Mouse (Mus musculus) liver, embryonic 15.5 days (tissue): ENCODE measurements around the gene Bri3. TPM values are rescaled to one million over a fixed set of nuclear protein-coding genes. Genes with fewer than 3 reads are reported as not detected.

ENCODE experiments used
- ATAC-seq: fragments of 200-750 bp; cut with Nextera tagmentation; 2 replicates; pipeline ENCODE4 v1.8.0; 2017; ENCODE audit warnings: moderate number of reproducible peaks, mild to moderate bottlenecking, moderate library complexity; ENCODE audit not compliant: insufficient read depth
- H3K27ac ChIP-seq: fragments of 300-500 bp; sonication (generic); replicated peaks from 2 replicates; pipeline ENCODE4 v1.5.1; 2015; ENCODE audit warnings: mild to moderate bottlenecking, inconsistent platforms
- H3K27me3 ChIP-seq: fragments of 300-500 bp; sonication (generic); 2 replicates; pipeline ENCODE4 v1.6.1; 2015; ENCODE audit warnings: mild to moderate bottlenecking, inconsistent platforms
- H3K36me3 ChIP-seq: fragments of 300-500 bp; sonication (generic); replicated peaks from 2 replicates; pipeline ENCODE4 v1.6.1; 2015; ENCODE audit warnings: moderate library complexity, mild to moderate bottlenecking, inconsistent platforms
- H3K4me1 ChIP-seq: fragments of 300-500 bp; sonication (generic); replicated peaks from 2 replicates; pipeline ENCODE4 v1.6.1; 2015; ENCODE audit warnings: inconsistent platforms
- H3K4me2 ChIP-seq: fragments of 300-500 bp; sonication (generic); 2 replicates; pipeline ENCODE4 v1.6.1; 2015; ENCODE audit warnings: moderate library complexity, mild to moderate bottlenecking, inconsistent platforms
- H3K4me3 ChIP-seq: fragments of 300-500 bp; sonication (generic); replicated peaks from 2 replicates; pipeline ENCODE4 v1.5.1; 2015; ENCODE audit warnings: mild to moderate bottlenecking, inconsistent platforms
- H3K9ac ChIP-seq: fragments of 300-500 bp; sonication (generic); 2 replicates; pipeline ENCODE4 v1.6.1; 2015; ENCODE audit warnings: moderate library complexity, mild to moderate bottlenecking, inconsistent platforms
- H3K9me3 ChIP-seq: fragments of 300-500 bp; sonication (generic); replicated peaks from 2 replicates; pipeline ENCODE4 v1.6.1; 2016; ENCODE audit warnings: inconsistent platforms
- WGBS: fragments of 180-500 bp; shearing (Covaris S2); methylation state at CpG from one replicate; pipeline ENCODE4 v1.1.7; 2015; ENCODE audit warnings: mixed read lengths; ENCODE audit not compliant: insufficient replicate concordance; 5-methylcytosine and 5-hydroxymethylcytosine counted together
- polyA plus RNA-seq: library from polyadenylated mRNA; unstranded; fragments of >200 nt; fragmentation: Nextera tagmentation; extraction: Ambion mirVana; gene quantifications from 2 replicates; pipeline ENCODE4 v1.2.1, GENCODE M21; 2015

The Bri3 gene
- polyA plus RNA-seq, 1 experiment from 2014 or later, result 20.3 TPM

DNA sequence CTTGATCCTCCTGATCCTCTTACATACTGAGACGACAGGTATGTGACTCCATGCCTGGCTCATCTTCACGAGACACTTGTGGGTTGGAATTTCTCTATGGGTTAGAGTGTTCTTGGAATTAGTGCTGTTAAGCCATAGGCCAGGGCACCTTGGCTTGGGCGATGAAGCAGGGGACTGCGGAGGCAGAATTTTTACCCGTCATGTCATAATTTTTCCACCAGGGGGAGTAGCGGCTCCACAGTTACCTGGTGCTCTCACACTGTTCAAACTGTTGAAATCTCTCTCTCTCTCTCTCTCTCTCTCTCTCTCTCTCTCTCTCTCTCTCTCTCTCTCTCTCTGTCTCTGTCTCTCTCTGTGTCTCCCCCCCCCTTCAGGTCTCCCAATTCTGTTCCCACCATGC, 143.6 kb downstream of the Bri3 start:
- H3K4me3 ChIP-seq, result no peak overlapping the region
- H3K4me2 ChIP-seq, result no peak overlapping the region
- no peaks in the 10 kb centered on the region for H3K27me3 ChIP-seq
- H3K4me1 ChIP-seq, result no peaks in the 10 kb centered on the region
- 11% methylated on average over 6 of the region's 6 CpGs for WGBS
- no peak for ATAC-seq
- H3K36me3 ChIP-seq, result no peaks in the 10 kb centered on the region
- H3K9me3 ChIP-seq, result no peaks in the 10 kb centered on the region
- no peak overlapping the region for H3K9ac ChIP-seq
- no peak overlapping the region for H3K27ac ChIP-seq

DNA sequence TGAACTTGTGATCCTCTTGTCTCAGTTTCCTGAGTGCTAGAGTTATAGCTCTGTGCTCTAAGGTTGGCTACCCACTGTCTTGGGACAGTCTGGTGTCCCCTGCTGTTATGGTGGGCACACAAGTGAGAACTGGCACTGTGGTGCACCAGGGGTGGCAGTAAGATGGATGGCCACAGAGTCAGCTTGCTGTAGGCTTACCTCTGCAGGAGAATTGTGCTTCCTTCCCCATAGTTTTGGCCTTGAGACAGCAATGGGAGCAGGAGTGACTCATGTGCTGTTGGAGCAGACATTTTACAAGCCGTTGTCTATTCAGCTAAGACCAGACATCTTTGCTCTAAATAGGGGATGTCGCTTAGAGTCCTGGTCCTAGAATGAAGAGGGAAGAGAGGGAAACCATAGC, 149.9 kb downstream of the Bri3 start:
- H3K9me3 ChIP-seq, result no peaks in the 10 kb centered on the region
- no peaks in the 10 kb centered on the region for H3K36me3 ChIP-seq
- no peak overlapping the region for H3K4me3 ChIP-seq
- no peaks in the 10 kb centered on the region for H3K4me1 ChIP-seq
- no peak for ATAC-seq
- H3K27ac ChIP-seq, result no peak overlapping the region
- 68% methylated on average over 2 of the region's 2 CpGs for WGBS
- H3K9ac ChIP-seq, result no peak overlapping the region
- H3K4me2 ChIP-seq, result no peak overlapping the region
- no peaks in the 10 kb centered on the region for H3K27me3 ChIP-seq

DNA sequence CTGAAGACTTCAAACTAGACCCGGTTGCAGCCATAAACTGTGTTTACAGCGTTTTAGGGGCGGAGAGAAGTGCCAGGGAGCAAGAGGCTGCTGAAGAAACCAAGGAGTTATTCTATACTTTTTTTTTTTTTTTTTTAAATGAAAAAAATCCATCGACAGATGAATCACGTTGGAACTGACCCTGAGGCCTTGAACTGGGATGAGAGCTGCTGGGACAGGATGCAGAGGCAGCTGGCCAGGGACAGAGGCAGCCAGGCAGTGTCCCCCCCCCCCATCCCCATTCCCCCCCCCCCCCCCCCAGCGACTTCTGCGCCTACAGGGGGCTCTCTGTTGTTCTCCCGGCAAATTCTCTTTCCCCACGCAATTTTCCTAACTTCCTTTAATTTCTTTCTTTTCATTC, 153.3 kb downstream of the Bri3 start:
- no peak overlapping the region for H3K4me2 ChIP-seq
- ATAC-seq, result no peak
- 22% methylated on average over 7 of the region's 9 CpGs for WGBS

GRCm38 (mm10) chr5:144400821-144401220, 156.6 kb downstream of the Bri3 start:
- Histone ChIP-seq H3K9ac (no peak overlapping the region), H3K27ac (no peak overlapping the region), H3K4me3 (no peak overlapping the region), H3K27me3 (no peaks in the 10 kb centered on the region), H3K4me2 (no peak overlapping the region), H3K36me3 (no peaks in the 10 kb centered on the region), H3K9me3 (no peaks in the 10 kb centered on the region), H3K4me1 (no peaks in the 10 kb centered on the region)
- ATAC-seq, result no peak
- 62% methylated on average over 5 of the region's 5 CpGs for WGBS

More for the DNA sequence above, 153.3 kb downstream of the Bri3 start:
- Histone ChIP-seq H3K27ac (no peak overlapping the region), H3K27me3 (no peaks in the 10 kb centered on the region), H3K4me1 (no peaks in the 10 kb centered on the region), H3K4me3 (no peak overlapping the region), H3K9ac (no peak overlapping the region), H3K36me3 (no peaks in the 10 kb centered on the region), H3K9me3 (no peaks in the 10 kb centered on the region)

DNA sequence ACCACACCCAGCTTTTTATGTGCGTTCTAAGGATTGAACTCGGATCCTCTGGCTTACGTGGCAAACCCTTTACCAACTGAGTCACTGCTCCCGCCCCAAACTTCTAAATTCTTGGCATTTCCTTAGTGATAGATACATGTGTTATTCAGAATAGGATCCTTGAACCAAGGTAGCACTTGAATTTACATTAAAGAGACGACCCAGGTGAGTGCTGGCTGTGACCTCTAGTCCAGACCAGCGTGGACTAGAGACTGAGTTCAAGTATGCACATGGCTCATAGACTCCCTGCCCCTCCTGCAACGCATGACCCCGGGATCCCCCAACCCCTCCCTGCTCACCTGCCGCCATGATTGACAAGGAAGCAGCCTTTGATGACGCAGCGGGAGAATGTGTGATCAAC, 162.0 kb downstream of the Bri3 start:
- no peak for ATAC-seq
- 75% methylated on average over 11 of the region's 11 CpGs for WGBS
- Histone ChIP-seq H3K27me3 (no peaks in the 10 kb centered on the region), H3K4me2 (no peak overlapping the region), H3K9ac (no peak overlapping the region), H3K4me3 (no peak overlapping the region), H3K36me3 (no peaks in the 10 kb centered on the region), H3K27ac (no peak overlapping the region), H3K4me1 (no peaks in the 10 kb centered on the region), H3K9me3 (no peaks in the 10 kb centered on the region)

- H3K4me3 ChIP-seq, result no peak overlapping the region
- no peak overlapping the region for H3K4me2 ChIP-seq
- no peaks in the 10 kb centered on the region for H3K36me3 ChIP-seq
- H3K4me1 ChIP-seq, result no peaks in the 10 kb centered on the region
- H3K27me3 ChIP-seq, result no peaks in the 10 kb centered on the region
- ATAC-seq, result no peak
- no peak overlapping the region for H3K27ac ChIP-seq
- WGBS, result 78% methylated on average over 10 of the region's 10 CpGs
- no peak overlapping the region for H3K9ac ChIP-seq
- H3K9me3 ChIP-seq, result no peaks in the 10 kb centered on the region
Observed at GRCm38 (mm10) chr5:144410666-144411065, 166.4 kb downstream of the Bri3 start.

GRCm38 (mm10) chr5:144411702-144412101, 167.5 kb downstream of the Bri3 start:
- WGBS, result 50% methylated on average over 5 of the region's 5 CpGs
- H3K4me2 ChIP-seq, result no peak overlapping the region
- H3K36me3 ChIP-seq, result no peaks in the 10 kb centered on the region
- H3K4me1 ChIP-seq, result no peaks in the 10 kb centered on the region
- H3K4me3 ChIP-seq, result no peak overlapping the region
- no peaks in the 10 kb centered on the region for H3K9me3 ChIP-seq
- H3K27ac ChIP-seq, result no peak overlapping the region
- no peak overlapping the region for H3K9ac ChIP-seq
- H3K27me3 ChIP-seq, result no peaks in the 10 kb centered on the region
- ATAC-seq, result no peak

DNA sequence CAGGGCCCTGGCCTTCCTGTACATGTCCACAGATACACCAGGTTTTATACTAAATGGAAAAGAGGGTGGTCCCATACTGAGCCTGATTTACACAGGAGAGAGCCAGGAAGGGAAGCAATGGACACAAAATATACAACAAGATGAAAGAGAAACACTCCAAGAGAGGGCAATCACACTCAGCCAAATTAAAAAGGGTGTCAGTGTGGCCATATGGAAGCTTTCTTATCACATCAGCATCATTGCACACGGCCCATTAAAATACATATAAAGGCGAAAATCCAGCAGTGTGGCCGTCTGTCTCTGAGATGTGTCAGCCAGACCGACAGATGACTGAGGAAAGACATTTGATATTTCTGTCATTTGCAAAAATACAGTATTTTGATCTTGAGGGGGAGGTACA, 168.5 kb downstream of the Bri3 start:
- WGBS, result 57% methylated on average over 4 of the region's 4 CpGs
- H3K9me3 ChIP-seq, result no peaks in the 10 kb centered on the region
- H3K36me3 ChIP-seq, result no peaks in the 10 kb centered on the region
- no peak overlapping the region for H3K4me3 ChIP-seq
- no peak overlapping the region for H3K9ac ChIP-seq
- H3K4me2 ChIP-seq, result no peak overlapping the region
- ATAC-seq, result no peak
- H3K27ac ChIP-seq, result no peak overlapping the region
- H3K4me1 ChIP-seq, result no peaks in the 10 kb centered on the region
- H3K27me3 ChIP-seq, result no peaks in the 10 kb centered on the region

DNA sequence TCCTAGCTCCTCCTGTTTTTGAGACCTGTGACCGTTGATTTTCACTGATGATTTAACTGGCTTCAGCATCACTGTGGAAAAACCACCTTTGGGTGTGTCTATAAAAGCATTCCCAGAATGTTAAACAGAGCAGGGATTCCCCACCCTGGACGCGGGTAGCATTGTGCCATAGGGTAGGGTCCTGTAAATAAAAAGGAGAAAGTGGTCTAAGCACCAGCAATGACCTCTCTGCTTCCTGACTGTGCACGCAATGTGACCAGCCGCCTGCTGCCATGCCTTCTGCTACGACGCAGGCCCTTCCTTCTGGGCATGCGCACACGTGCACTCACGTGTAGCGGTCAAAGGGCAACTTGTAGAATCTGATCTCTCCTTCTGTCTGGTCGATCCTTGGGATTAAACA, 174.2 kb downstream of the Bri3 start:
- WGBS, result 74% methylated on average over 12 of the region's 12 CpGs
- Histone ChIP-seq H3K4me3 (no peak overlapping the region), H3K36me3 (no peaks in the 10 kb centered on the region), H3K9ac (no peak overlapping the region), H3K27ac (no peak overlapping the region), H3K9me3 (0 out of 2 replicates have a peak, but pooled peaks cover 7% of the 10 kb centered on the region), H3K27me3 (no peaks in the 10 kb centered on the region), H3K4me1 (no peaks in the 10 kb centered on the region), H3K4me2 (no peak overlapping the region)
- no peak for ATAC-seq

DNA sequence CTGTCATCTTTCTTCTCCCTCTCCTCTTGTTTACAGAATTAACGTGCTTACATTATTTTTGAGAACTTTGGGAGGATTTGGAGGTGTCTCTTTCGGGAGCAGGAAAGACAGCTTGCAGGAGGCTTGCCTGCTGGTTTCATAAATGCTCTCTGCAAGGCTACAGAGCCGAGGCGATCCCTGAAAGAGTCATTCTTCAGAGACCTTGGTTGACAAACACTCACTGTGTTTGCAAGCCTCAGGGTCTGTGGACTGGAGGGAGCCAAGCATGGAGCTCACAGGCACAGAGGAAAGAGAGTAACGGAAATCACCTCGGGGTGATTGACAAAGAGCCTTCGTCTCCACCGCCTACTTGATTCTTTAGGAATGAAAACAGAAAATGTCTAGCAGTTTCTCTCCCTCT, 175.8 kb downstream of the Bri3 start:
- ATAC-seq, result no peak
- Histone ChIP-seq H3K9ac (no peak overlapping the region), H3K4me2 (no peak overlapping the region), H3K4me3 (no peak overlapping the region), H3K36me3 (no peaks in the 10 kb centered on the region), H3K9me3 (0 out of 2 replicates have a peak, but pooled peaks cover 7% of the 10 kb centered on the region), H3K27me3 (no peaks in the 10 kb centered on the region), H3K27ac (no peak overlapping the region), H3K4me1 (no peaks in the 10 kb centered on the region)
- 61% methylated on average over 8 of the region's 8 CpGs for WGBS

DNA sequence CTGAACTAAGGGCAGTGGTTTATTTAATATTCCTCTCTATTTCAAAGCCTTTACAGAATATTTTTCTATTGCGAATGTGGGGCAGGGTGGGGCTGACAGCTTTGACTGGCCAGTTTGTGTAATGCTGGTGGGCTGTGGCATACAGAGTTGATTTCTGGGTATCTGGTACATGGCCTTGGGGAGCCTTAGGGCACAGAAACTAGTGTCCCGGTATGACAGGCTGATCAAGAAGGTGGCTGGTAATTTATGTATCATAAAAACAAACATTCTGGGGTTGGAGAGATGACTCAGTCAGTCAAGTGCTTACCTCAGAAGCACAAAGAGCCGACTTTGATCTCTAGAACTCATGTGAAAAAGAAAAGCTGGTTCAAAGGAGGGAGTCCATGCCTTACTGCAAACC, 182.5 kb downstream of the Bri3 start:
- no peaks in the 10 kb centered on the region for H3K27me3 ChIP-seq
- no peaks in the 10 kb centered on the region for H3K9me3 ChIP-seq
- H3K36me3 ChIP-seq, result no peaks in the 10 kb centered on the region
- H3K27ac ChIP-seq, result no peak overlapping the region
- H3K9ac ChIP-seq, result no peak overlapping the region
- H3K4me3 ChIP-seq, result no peak overlapping the region
- H3K4me1 ChIP-seq, result no peaks in the 10 kb centered on the region
- WGBS, result 54% methylated on average over 3 of the region's 3 CpGs
- no peak overlapping the region for H3K4me2 ChIP-seq
- no peak for ATAC-seq

DNA sequence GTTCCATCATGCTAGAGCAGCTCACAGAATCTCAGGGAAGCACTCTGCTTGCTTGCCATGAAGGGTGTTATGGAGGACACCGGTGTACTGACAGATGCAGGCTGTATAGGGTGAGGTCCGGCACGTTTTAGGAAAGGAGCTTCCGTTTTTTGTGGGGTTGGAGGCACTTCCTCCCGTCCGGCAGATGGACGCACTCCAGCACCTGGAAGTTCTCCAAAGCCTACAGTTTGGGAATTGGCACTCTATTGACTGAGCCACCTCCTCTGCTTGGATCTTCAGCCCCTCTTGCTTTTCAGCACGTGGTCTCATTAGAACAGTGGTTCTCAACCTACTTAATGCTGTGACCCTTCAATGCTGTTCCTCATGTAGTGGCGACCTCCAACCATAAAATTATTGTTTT, 183.6 kb downstream of the Bri3 start:
- Histone ChIP-seq H3K4me3 (no peak overlapping the region), H3K9ac (no peak overlapping the region), H3K27ac (no peak overlapping the region), H3K4me2 (no peak overlapping the region), H3K9me3 (no peaks in the 10 kb centered on the region), H3K4me1 (no peaks in the 10 kb centered on the region), H3K36me3 (no peaks in the 10 kb centered on the region), H3K27me3 (no peaks in the 10 kb centered on the region)
- no peak for ATAC-seq
- WGBS, result 58% methylated on average over 9 of the region's 9 CpGs
